Mouse (Mus musculus): ENCODE measurements around the gene Gigyf1.

DNA sequence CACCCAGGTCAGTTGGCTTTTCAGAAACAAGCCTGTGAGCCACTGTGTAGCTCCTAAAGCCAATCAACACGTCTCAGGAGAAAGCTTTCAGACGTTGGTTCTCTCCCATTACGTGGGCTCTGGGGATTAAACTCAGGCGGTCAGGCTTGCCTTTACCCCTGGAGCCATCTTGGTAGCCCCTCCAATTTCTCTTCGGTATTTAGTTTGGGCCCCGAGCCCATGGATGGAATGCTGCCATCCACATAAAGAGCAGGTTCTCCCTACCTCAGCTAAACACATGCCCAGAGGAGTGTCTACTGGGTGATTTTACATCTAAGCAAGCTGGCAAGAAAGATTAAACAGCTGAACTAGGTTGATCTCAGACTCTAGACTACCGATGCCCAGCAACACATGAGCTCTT lies 18.2 kb upstream of the Gigyf1 start:
- TF ChIP-seq CTCF (IDR thresholded peaks at IDR 0.05; ENCODE audit: low read depth) = no peak
- TF ChIP-seq EP300 (IDR thresholded peaks at IDR 0.05; ENCODE audit: low read depth) = no peak
